Mouse (Mus musculus) cerebellum, postnatal 14 days (tissue): ENCODE measurements at regions not wholly inside any gene's neighbourhood (a gene's known extent, or its start where the extent isn't known, plus 50 kb on each side); places are given as distances from the start of the nearest gene placed in this dataset.
"Not testable (repeated sequence)": the region's sequence is repeated elsewhere in the genome, so short reads cannot be mapped to it uniquely, and the experiment has no call there.

Experiments used
- DNase-seq, 2 experiments: peaks; one replicate each; pipeline ENCODE4 v3.0.0; 2021; ENCODE audit warnings: mixed read lengths in 2 of 2

GRCm38 (mm10) chr11:114483823-114484667, 184.3 kb upstream of the Rpl38 start:
- DNase-seq: peak; percentile 59 to 60

GRCm38 (mm10) chr11:114483350-114483749, 185.0 kb upstream of the Rpl38 start:
- not testable (repeated sequence) for DNase-seq

- DNase-seq: no peak
These were observed 186.3 kb upstream of the Rpl38 start for GRCm38 (mm10) chr11:114482070-114482469.

- peak in 1 of 2 experiments; percentile 38 for DNase-seq
These were observed 187.3 kb upstream of the Rpl38 start for GRCm38 (mm10) chr11:114481037-114481436.

GRCm38 (mm10) chr11:114480119-114480540, 188.2 kb upstream of the Rpl38 start:
- DNase-seq: peak in 1 of 2 experiments; percentile 66

- DNase-seq: no peak
These were observed 189.6 kb upstream of the Rpl38 start for GRCm38 (mm10) chr11:114478736-114479135.

GRCm38 (mm10) chr11:114477365-114477764, 191.0 kb upstream of the Rpl38 start:
- peak; percentile 71 to 73 for DNase-seq

- no peak for DNase-seq
These were observed 195.6 kb upstream of the Rpl38 start for GRCm38 (mm10) chr11:114472501-114473260.

- peak; percentile 71 to 82 for DNase-seq
These were observed 199.9 kb upstream of the Rpl38 start for GRCm38 (mm10) chr11:114468394-114468793.

- peak; percentile 70 to 71 for DNase-seq
These were observed 200.5 kb upstream of the Rpl38 start for GRCm38 (mm10) chr11:114467803-114468202.

GRCm38 (mm10) chr11:114465486-114465885, 202.8 kb upstream of the Rpl38 start:
- no peak for DNase-seq

GRCm38 (mm10) chr11:114462755-114463374, 205.5 kb upstream of the Rpl38 start:
- DNase-seq: peak; percentile 70 to 82

GRCm38 (mm10) chr11:114454876-114455330, 213.4 kb upstream of the Rpl38 start:
- peak; percentile 60 to 69 for DNase-seq

GRCm38 (mm10) chr11:114448776-114449401, 219.4 kb upstream of the Rpl38 start:
- DNase-seq: peak; percentile 88 to 90

- DNase-seq: no peak
These were observed 220.9 kb upstream of the Rpl38 start for GRCm38 (mm10) chr11:114447461-114447847.

GRCm38 (mm10) chr11:114446617-114447460, 221.5 kb upstream of the Rpl38 start:
- no peak for DNase-seq

- no peak for DNase-seq
These were observed 222.2 kb upstream of the Rpl38 start for GRCm38 (mm10) chr11:114446075-114446616.

- no peak for DNase-seq
These were observed 224.1 kb upstream of the Rpl38 start for GRCm38 (mm10) chr11:114444211-114444610.

GRCm38 (mm10) chr11:114443444-114443843, 224.9 kb upstream of the Rpl38 start:
- peak in 1 of 2 experiments; percentile 40 for DNase-seq

- DNase-seq: peak; percentile 40 to 42
These were observed 229.0 kb upstream of the Rpl38 start for GRCm38 (mm10) chr11:114439314-114439713.

- DNase-seq: no peak
These were observed 232.5 kb upstream of the Rpl38 start for GRCm38 (mm10) chr11:114435788-114436187.
